Mouse (Mus musculus) liver, embryonic 11.5 days (tissue): ENCODE data around the gene Ttc7b. TPM values are rescaled to one million over a fixed set of nuclear protein-coding genes. Genes with fewer than 3 reads are reported as not detected.

ENCODE experiments used
- ATAC-seq: fragments of 200-750 bp; cut with Nextera tagmentation; replicated peaks from 2 replicates; pipeline ENCODE4 v1.8.0; 2017; ENCODE audit warnings: moderate number of reproducible peaks, mild to moderate bottlenecking, moderate TSS enrichment, moderate library complexity; ENCODE audit not compliant: low FRiP score
- DNase-seq: peaks from one replicate; pipeline ENCODE4 v3.0.0-alpha.2; 2017; ENCODE audit warnings: low spot score
- H3K27ac ChIP-seq: fragments of 300-500 bp; sonication (generic); 2 replicates; pipeline ENCODE4 v1.5.1; 2014; ENCODE audit warnings: mild to moderate bottlenecking, low read depth, low read length, control low read depth
- H3K27me3 ChIP-seq: fragments of 300-500 bp; sonication (generic); replicated peaks from 2 replicates; pipeline ENCODE4 v1.6.1; 2014; ENCODE audit warnings: low read length, mixed read lengths; ENCODE audit not compliant: control insufficient read depth, insufficient read depth
- H3K36me3 ChIP-seq: fragments of 300-500 bp; sonication (generic); 2 replicates; pipeline ENCODE4 v1.6.1; 2014; ENCODE audit warnings: mild to moderate bottlenecking, low read length, moderate library complexity, mixed read lengths; ENCODE audit not compliant: control insufficient read depth, insufficient read depth
- H3K4me1 ChIP-seq: fragments of 300-500 bp; sonication (generic); replicated peaks from 2 replicates; pipeline ENCODE4 v1.6.1; 2014; ENCODE audit warnings: low read length, mixed read lengths; ENCODE audit not compliant: control insufficient read depth, insufficient read depth
- H3K4me2 ChIP-seq: fragments of 300-500 bp; sonication (generic); 2 replicates; pipeline ENCODE4 v1.6.1; 2014; ENCODE audit warnings: mild to moderate bottlenecking, control low read depth, moderate library complexity
- H3K4me3 ChIP-seq: fragments of 300-500 bp; sonication (generic); 2 replicates; pipeline ENCODE4 v1.5.1; 2014; ENCODE audit warnings: low read depth, low read length, control low read depth
- H3K9ac ChIP-seq: fragments of 300-500 bp; sonication (generic); 2 replicates; pipeline ENCODE4 v1.6.1; 2014; ENCODE audit warnings: low read depth, low read length, control low read depth
- H3K9me3 ChIP-seq: fragments of 300-500 bp; sonication (generic); 2 replicates; pipeline ENCODE4 v1.6.1; 2016; ENCODE audit warnings: low read length, inconsistent platforms, mixed read lengths; ENCODE audit not compliant: control insufficient read depth
- WGBS: fragments of 180-500 bp; shearing (Covaris S2); extraction: QIAGEN DNeasy Blood & Tissue Kit; methylation state at CpG from one replicate; pipeline ENCODE4 v1.1.7; 2014; 5-methylcytosine and 5-hydroxymethylcytosine counted together
- polyA plus RNA-seq: library from polyadenylated mRNA; unstranded; fragments of >200 nt; fragmentation: Nextera tagmentation; extraction: Ambion mirVana; gene quantifications from 2 replicates; pipeline ENCODE4 v1.2.1, GENCODE M21; 2014

Ttc7b gene
- polyA plus RNA-seq, 1 experiment from 2014 or later: 6.2 TPM

DNA sequence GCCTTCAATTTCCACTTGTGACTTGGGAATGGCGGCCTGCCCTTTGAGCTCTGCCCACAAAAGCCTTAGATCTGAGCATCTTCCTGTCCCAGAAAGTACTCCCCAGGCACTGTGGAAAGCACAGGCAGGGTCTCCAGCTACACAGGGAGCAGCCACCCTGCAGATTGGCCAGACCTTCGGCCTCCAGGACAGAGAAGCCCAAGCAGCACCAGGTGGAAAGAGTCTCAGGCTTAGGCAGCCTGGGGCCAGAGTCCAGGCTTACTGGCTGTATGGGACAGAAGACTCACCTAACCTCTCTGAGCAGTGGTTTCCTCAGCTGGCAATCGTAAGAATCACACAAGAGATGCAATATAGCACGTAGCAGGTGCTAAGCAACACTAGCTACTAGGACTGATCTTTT, 17.0 kb downstream of the Ttc7b start:
- ATAC-seq (no peak), DNase-seq (no peak)
- Histone ChIP-seq H3K9ac (no peak overlapping the region), H3K36me3 (peaks cover 4% of the 10 kb centered on the region; the same call in 1 of the 2 replicates), H3K27ac (no peak overlapping the region), H3K9me3 (no peaks in the 10 kb centered on the region), H3K4me2 (no peak overlapping the region), H3K27me3 (no peaks in the 10 kb centered on the region), H3K4me3 (no peak overlapping the region), H3K4me1 (peaks cover 25% of the 10 kb centered on the region)
- 83% methylated on average over 4 of the region's 4 CpGs for WGBS

DNA sequence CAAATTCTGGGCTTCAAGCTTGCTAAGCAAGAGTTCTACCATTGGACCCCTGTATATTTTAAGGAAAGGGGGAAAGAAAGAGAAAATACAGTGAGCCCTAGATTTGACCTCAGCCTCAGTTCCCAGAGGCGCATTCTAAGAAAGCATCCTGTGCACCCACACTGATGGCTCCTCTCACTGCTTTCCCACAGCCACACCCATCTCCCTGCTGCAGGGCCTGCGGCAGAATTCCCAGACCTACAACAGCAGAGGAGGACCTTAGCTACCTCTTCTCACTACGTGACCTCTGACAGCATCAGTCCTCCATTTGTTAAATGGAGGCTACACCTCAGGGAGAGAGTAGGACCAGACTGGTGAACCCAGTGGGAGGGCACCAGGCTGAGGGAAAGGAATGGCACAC, 18.1 kb downstream of the Ttc7b start:
- no peaks in the 10 kb centered on the region for H3K9me3 ChIP-seq
- peaks cover 23% of the 10 kb centered on the region for H3K4me1 ChIP-seq
- H3K4me3 ChIP-seq: no peak overlapping the region
- WGBS: 85% methylated on average over 3 of the region's 3 CpGs
- no peak for DNase-seq
- peaks cover 9% of the 10 kb centered on the region; the same call in 1 of the 2 replicates for H3K36me3 ChIP-seq
- H3K4me2 ChIP-seq: no peak overlapping the region
- no peak overlapping the region for H3K9ac ChIP-seq
- H3K27me3 ChIP-seq: no peaks in the 10 kb centered on the region
- no peak overlapping the region for H3K27ac ChIP-seq
- ATAC-seq: no peak

DNA sequence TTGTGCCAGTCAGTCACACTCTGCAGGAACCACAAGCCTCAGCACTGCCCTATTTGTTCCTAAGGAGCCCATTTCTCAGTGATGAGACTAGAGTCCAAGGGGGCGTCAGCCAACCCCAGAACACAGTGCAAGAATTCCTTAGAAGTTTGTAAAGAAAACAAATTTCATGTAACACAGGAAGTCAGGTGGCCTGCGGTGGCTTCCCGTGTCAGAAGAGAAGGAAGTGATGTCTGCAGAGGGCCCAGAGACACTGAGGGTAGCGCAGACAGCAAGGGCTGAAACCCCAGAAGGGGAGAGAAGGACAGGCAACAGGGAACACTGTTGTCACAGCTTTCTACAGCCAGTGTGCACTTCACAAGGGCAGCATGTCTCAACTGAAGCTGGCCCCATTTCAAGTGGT, 19.4 kb downstream of the Ttc7b start:
- Histone ChIP-seq H3K36me3 (peaks cover 9% of the 10 kb centered on the region; the same call in 1 of the 2 replicates), H3K4me2 (no peak overlapping the region), H3K9me3 (no peaks in the 10 kb centered on the region), H3K4me1 (peaks cover 19% of the 10 kb centered on the region), H3K4me3 (no peak overlapping the region), H3K27ac (no peak overlapping the region), H3K27me3 (no peaks in the 10 kb centered on the region), H3K9ac (no peak overlapping the region)
- 61% methylated on average over 4 of the region's 4 CpGs for WGBS
- no peak for ATAC-seq
- no peak for DNase-seq

DNA sequence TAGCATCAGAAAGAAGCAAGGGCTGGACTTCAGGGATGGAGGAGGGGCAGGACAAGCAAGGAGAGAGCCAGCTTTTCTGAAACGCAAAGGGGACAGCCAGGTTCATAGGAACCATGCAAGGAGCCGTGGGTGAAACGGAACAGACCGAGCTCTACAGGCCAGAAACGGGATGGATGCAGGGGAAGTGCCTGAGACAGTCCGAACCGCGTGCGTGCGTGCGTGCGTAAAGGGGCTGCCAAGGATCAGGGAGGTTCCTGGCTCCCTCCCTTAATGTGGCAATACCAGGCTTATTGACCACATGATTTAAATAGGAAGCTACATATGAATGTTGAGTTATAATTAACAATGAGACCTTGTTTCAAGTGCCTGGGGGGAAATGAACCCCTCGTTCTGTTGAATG, 21.2 kb downstream of the Ttc7b start:
- H3K36me3 ChIP-seq: peaks cover 9% of the 10 kb centered on the region; the same call in 1 of the 2 replicates
- WGBS: 90% methylated on average over 13 of the region's 13 CpGs
- no peak for DNase-seq

DNA sequence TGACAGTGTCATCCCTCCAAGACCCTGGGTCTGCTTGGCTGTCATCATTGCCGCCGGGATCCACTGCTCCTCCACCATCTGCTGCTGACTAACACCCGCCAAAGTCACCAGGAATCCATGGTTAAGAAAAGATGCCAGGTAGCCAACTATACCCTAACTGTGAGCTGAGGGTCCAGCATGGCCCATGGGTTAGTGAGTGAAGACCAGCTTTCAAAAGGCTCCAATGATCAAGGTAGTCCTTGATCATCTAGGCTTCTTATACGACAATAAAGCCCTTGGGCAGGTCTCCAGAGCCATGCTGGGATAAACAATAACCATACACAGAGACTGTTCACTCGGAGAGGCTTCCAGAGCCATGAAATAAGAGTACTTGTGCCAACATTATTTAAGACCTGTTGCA, 22.6 kb downstream of the Ttc7b start:
- WGBS: 91% methylated on average over 5 of the region's 5 CpGs
- H3K27me3 ChIP-seq: no peaks in the 10 kb centered on the region
- DNase-seq (no peak), ATAC-seq (no peak)
- H3K4me3 ChIP-seq: no peak overlapping the region
- no peak overlapping the region for H3K4me2 ChIP-seq
- no peaks in the 10 kb centered on the region for H3K9me3 ChIP-seq
- H3K36me3 ChIP-seq: peaks cover 12% of the 10 kb centered on the region; the same call in 1 of the 2 replicates
- H3K27ac ChIP-seq: no peak overlapping the region
- peaks cover 4% of the 10 kb centered on the region; the same call in 1 of the 2 replicates for H3K4me1 ChIP-seq
- H3K9ac ChIP-seq: no peak overlapping the region

More for the DNA sequence above, 21.2 kb downstream of the Ttc7b start:
- no peak overlapping the region for H3K27ac ChIP-seq
- peaks cover 14% of the 10 kb centered on the region for H3K4me1 ChIP-seq
- ATAC-seq: no peak
- H3K9me3 ChIP-seq: no peaks in the 10 kb centered on the region
- H3K4me3 ChIP-seq: no peak overlapping the region
- no peaks in the 10 kb centered on the region for H3K27me3 ChIP-seq
- H3K9ac ChIP-seq: no peak overlapping the region
- H3K4me2 ChIP-seq: no peak overlapping the region

DNA sequence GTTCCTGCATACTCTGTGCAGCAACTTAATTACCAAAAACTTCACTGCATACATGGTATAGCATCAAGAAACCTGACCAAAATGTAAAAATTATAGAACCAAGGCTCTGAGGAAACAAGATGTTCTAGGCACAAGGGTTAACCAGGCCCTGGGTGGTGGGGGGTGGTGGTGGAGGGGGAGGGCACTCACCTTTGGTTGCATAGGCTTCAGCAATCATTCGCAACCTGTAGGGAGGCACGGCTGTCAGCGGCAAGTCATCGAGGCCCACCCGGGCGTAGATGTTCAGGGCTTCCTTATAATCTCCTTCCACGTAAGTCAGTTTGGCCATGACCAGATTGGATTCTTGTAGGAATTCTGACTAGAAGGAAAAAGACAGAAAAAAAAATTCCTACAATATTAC, 25.5 kb downstream of the Ttc7b start:
- Histone ChIP-seq H3K9ac (no peak overlapping the region), H3K36me3 (peaks cover 14% of the 10 kb centered on the region; the same call in 1 of the 2 replicates), H3K4me2 (no peak overlapping the region), H3K9me3 (no peaks in the 10 kb centered on the region), H3K4me3 (no peak overlapping the region), H3K4me1 (no peaks in the 10 kb centered on the region), H3K27me3 (no peaks in the 10 kb centered on the region), H3K27ac (no peak overlapping the region)
- no peak for DNase-seq
- 93% methylated on average over 7 of the region's 7 CpGs for WGBS
- no peak for ATAC-seq

DNA sequence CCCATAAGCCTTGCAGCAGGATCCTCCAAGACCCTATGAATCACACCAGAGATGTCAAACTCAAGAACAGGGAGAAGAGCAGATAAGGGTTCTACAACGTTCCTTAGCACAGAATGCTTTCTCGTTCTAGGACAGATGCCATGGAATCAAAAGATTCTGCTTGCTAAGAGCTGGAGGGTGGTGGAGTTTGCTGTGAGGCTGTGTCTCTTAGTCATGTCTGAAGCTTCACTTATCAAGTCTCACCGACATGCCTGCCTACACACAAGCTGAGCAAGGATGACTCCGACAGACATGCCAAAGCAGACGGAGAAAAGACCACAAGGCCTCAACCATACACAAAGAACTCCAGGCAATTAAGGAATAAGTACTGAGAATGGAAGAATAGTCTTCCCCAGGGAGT, 27.4 kb downstream of the Ttc7b start:
- no peak overlapping the region for H3K27ac ChIP-seq
- no peak overlapping the region for H3K4me3 ChIP-seq
- H3K9ac ChIP-seq: no peak overlapping the region
- H3K4me2 ChIP-seq: no peak overlapping the region
- WGBS: 79% methylated on average over 5 of the region's 5 CpGs
- no peaks in the 10 kb centered on the region for H3K9me3 ChIP-seq
- DNase-seq: no peak
- H3K27me3 ChIP-seq: no peaks in the 10 kb centered on the region
- H3K36me3 ChIP-seq: peaks cover 9% of the 10 kb centered on the region; the same call in 1 of the 2 replicates
- no peaks in the 10 kb centered on the region for H3K4me1 ChIP-seq
- no peak for ATAC-seq

DNA sequence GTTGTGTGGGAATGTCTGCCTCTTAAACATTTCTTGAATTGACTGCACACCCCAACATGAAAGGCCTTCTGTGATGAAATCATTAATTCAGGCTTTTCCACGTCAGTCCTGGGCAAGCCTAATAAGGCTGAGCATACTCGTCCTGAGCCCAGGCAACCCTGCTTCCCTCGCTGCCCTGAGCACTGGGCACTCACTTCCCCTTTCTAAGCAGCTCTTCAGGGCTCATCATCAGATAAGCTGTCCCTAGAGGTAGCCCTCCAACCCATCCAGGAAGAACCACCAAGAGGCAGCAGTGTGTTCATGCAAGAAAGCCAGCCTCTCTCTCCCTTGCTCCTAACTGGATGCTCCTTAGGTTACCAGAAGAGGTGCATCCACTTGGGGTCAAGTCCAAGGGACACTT, 27.9 kb downstream of the Ttc7b start:
- ATAC-seq: no peak
- Histone ChIP-seq H3K36me3 (peaks cover 6% of the 10 kb centered on the region; the same call in 1 of the 2 replicates), H3K27me3 (no peaks in the 10 kb centered on the region), H3K4me1 (no peaks in the 10 kb centered on the region), H3K9ac (no peak overlapping the region), H3K9me3 (no peaks in the 10 kb centered on the region), H3K4me2 (no peak overlapping the region), H3K4me3 (no peak overlapping the region), H3K27ac (no peak overlapping the region)
- DNase-seq: no peak
- 56% methylated on average over 3 of the region's 3 CpGs for WGBS

DNA sequence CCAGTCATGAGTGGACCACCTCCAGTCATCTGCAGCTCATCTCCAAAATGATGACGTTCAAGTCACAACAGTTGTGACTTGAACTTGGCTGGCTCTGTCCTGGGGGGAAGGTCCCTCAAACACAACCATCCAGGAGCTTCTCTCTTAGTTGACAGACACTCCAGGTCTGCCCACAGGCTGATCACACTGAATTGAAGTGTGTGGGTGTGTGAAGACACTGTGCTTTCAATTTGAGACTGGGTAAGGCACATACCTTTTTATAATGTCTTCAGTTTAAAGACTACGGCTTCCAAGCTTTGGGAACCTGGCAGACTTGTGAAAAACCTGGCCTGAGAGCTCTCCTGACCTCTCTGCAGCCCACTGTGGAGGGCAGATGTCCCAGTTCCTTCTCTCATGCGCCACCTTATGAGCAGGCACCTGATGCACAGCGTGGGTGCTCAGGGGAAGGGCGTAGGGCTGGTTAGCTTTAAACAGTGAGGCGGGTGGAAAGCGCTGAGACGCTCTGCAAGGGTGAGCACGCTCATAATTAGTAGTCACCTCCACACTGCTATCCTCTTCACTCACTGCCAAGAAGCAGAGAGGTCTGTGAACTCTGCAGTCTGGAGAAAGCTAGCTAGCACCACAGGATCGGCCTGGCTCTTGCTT, 28.5 kb downstream of the Ttc7b start:
- no peaks in the 10 kb centered on the region for H3K9me3 ChIP-seq
- ATAC-seq (no peak), DNase-seq (no peak)
- peaks cover 8% of the 10 kb centered on the region; the same call in 1 of the 2 replicates for H3K36me3 ChIP-seq
- no peak overlapping the region for H3K27ac ChIP-seq
- no peaks in the 10 kb centered on the region for H3K27me3 ChIP-seq
- H3K9ac ChIP-seq: no peak overlapping the region
- no peak overlapping the region for H3K4me2 ChIP-seq
- WGBS: 88% methylated on average over 10 of the region's 10 CpGs
- H3K4me3 ChIP-seq: no peak overlapping the region
- H3K4me1 ChIP-seq: no peaks in the 10 kb centered on the region
